Mouse (Mus musculus) limb, embryonic 12.5 days (tissue): ENCODE measurements around the gene Add3. TPM values are rescaled to one million over a fixed set of nuclear protein-coding genes. Genes with fewer than 3 reads are reported as not detected.

Experiments
- ATAC-seq: fragments of 200-750 bp; cut with Nextera tagmentation; 2 replicates; pipeline ENCODE4 v1.8.0; 2017; ENCODE audit warnings: low read depth, moderate TSS enrichment; ENCODE audit not compliant: insufficient number of reproducible peaks, insufficient read depth, low FRiP score, low TSS enrichment
- H3K27ac ChIP-seq: fragments of 300-500 bp; sonication (generic); 2 replicates; pipeline ENCODE4 v1.5.1; 2016; ENCODE audit warnings: mild to moderate bottlenecking, moderate library complexity
- H3K27me3 ChIP-seq: fragments of 300-500 bp; sonication (generic); 2 replicates; pipeline ENCODE4 v1.6.1; 2016; ENCODE audit warnings: mild to moderate bottlenecking, moderate library complexity
- H3K36me3 ChIP-seq: fragments of 300-500 bp; sonication (generic); 2 replicates; pipeline ENCODE4 v1.6.1; 2016; ENCODE audit warnings: mild to moderate bottlenecking, moderate library complexity
- H3K4me1 ChIP-seq: fragments of 300-500 bp; sonication (generic); replicated peaks from 2 replicates; pipeline ENCODE4 v1.6.1; 2016
- H3K4me2 ChIP-seq: fragments of 300-500 bp; sonication (generic); 2 replicates; pipeline ENCODE4 v1.6.1; 2016; ENCODE audit warnings: mild to moderate bottlenecking, moderate library complexity
- H3K4me3 ChIP-seq: fragments of 300-500 bp; sonication (generic); replicated peaks from 2 replicates; pipeline ENCODE4 v1.5.1; 2016; ENCODE audit warnings: mild to moderate bottlenecking
- H3K9ac ChIP-seq: fragments of 300-500 bp; sonication (generic); replicated peaks from 2 replicates; pipeline ENCODE4 v1.6.1; 2016; ENCODE audit warnings: mild to moderate bottlenecking, moderate library complexity
- H3K9me3 ChIP-seq: fragments of 300-500 bp; sonication (generic); 2 replicates; pipeline ENCODE4 v1.6.1; 2016; ENCODE audit warnings: mild to moderate bottlenecking, moderate library complexity
- WGBS: fragments of 180-500 bp; shearing (Covaris S2); methylation state at CpG from one replicate; pipeline ENCODE4 v1.1.7; 2016; 5-methylcytosine and 5-hydroxymethylcytosine counted together
- polyA plus RNA-seq: library from polyadenylated mRNA; unstranded; fragments of >200 nt; fragmentation: Nextera tagmentation; extraction: Ambion mirVana; gene quantifications from 2 replicates; pipeline ENCODE4 v1.2.1, GENCODE M21; 2016

The Add3 gene
- polyA plus RNA-seq, 1 experiment from 2014 or later: 83.8 TPM

GRCm38 (mm10) chr19:53119255-53119795 lies 20.9 kb upstream of the Add3 start:
- H3K36me3 ChIP-seq: no peaks in the 10 kb centered on the region
- ATAC-seq: no peak
- no peak overlapping the region for H3K9ac ChIP-seq
- no peak overlapping the region for H3K4me2 ChIP-seq
- H3K27me3 ChIP-seq: no peaks in the 10 kb centered on the region
- H3K4me1 ChIP-seq: no peaks in the 10 kb centered on the region
- H3K27ac ChIP-seq: no peak overlapping the region
- WGBS: 87% methylated on average over 8 of the region's 8 CpGs
- H3K9me3 ChIP-seq: peaks cover 10% of the 10 kb centered on the region; the same call in 1 of the 2 replicates
- no peak overlapping the region for H3K4me3 ChIP-seq

- WGBS: 69% methylated on average over 3 of the region's 3 CpGs
- no peak for ATAC-seq
These were observed 19.8 kb upstream of the Add3 start for GRCm38 (mm10) chr19:53120483-53120882.

GRCm38 (mm10) chr19:53122641-53123241 lies 17.5 kb upstream of the Add3 start:
- H3K27ac ChIP-seq: no peak overlapping the region

More at GRCm38 (mm10) chr19:53120483-53120882, 19.8 kb upstream of the Add3 start:
- no peaks in the 10 kb centered on the region for H3K36me3 ChIP-seq
- no peak overlapping the region for H3K4me3 ChIP-seq
- no peaks in the 10 kb centered on the region for H3K27me3 ChIP-seq
- H3K9ac ChIP-seq: no peak overlapping the region
- no peak overlapping the region for H3K4me2 ChIP-seq
- H3K4me1 ChIP-seq: no peaks in the 10 kb centered on the region
- no peak overlapping the region for H3K27ac ChIP-seq
- peaks cover 10% of the 10 kb centered on the region; the same call in 1 of the 2 replicates for H3K9me3 ChIP-seq

GRCm38 (mm10) chr19:53123301-53123700 lies 16.9 kb upstream of the Add3 start:
- H3K4me3 ChIP-seq: no peak overlapping the region
- ATAC-seq: no peak
- peaks cover 8% of the 10 kb centered on the region; the same call in 1 of the 2 replicates for H3K27me3 ChIP-seq
- 55% methylated on average over 5 of the region's 5 CpGs for WGBS
- no peak overlapping the region for H3K9ac ChIP-seq
- H3K4me2 ChIP-seq: no peak overlapping the region
- H3K9me3 ChIP-seq: no peaks in the 10 kb centered on the region
- H3K36me3 ChIP-seq: no peaks in the 10 kb centered on the region
- H3K4me1 ChIP-seq: peaks cover 14% of the 10 kb centered on the region
- no peak overlapping the region for H3K27ac ChIP-seq

More at GRCm38 (mm10) chr19:53122641-53123241, 17.5 kb upstream of the Add3 start:
- Histone ChIP-seq H3K9me3 (no peaks in the 10 kb centered on the region), H3K4me3 (no peak overlapping the region), H3K36me3 (no peaks in the 10 kb centered on the region), H3K27me3 (peaks cover 7% of the 10 kb centered on the region; the same call in 1 of the 2 replicates), H3K4me2 (no peak overlapping the region), H3K4me1 (peaks cover 8% of the 10 kb centered on the region), H3K9ac (no peak overlapping the region)
- WGBS: 75% methylated on average over 6 of the region's 6 CpGs
- ATAC-seq: no peak

GRCm38 (mm10) chr19:53125679-53126078 lies 14.6 kb upstream of the Add3 start:
- no peaks in the 10 kb centered on the region for H3K36me3 ChIP-seq
- peaks cover 17% of the 10 kb centered on the region for H3K4me1 ChIP-seq
- H3K4me2 ChIP-seq: no peak overlapping the region
- ATAC-seq: no peak
- 50% methylated on average over 2 of the region's 2 CpGs for WGBS
- no peak overlapping the region for H3K4me3 ChIP-seq
- peaks cover 15% of the 10 kb centered on the region; the same call in 1 of the 2 replicates for H3K27me3 ChIP-seq
- H3K27ac ChIP-seq: no peak overlapping the region
- H3K9ac ChIP-seq: no peak overlapping the region
- H3K9me3 ChIP-seq: no peaks in the 10 kb centered on the region

- H3K9me3 ChIP-seq: no peaks in the 10 kb centered on the region
- no peak overlapping the region for H3K4me3 ChIP-seq
- WGBS: 88% methylated on average over 4 of the region's 4 CpGs
- no peak overlapping the region for H3K27ac ChIP-seq
- H3K9ac ChIP-seq: no peak overlapping the region
- H3K4me2 ChIP-seq: no peak overlapping the region
- peaks cover 17% of the 10 kb centered on the region for H3K4me1 ChIP-seq
- no peaks in the 10 kb centered on the region for H3K36me3 ChIP-seq
- ATAC-seq: no peak
- peaks cover 15% of the 10 kb centered on the region; the same call in 1 of the 2 replicates for H3K27me3 ChIP-seq
These were observed 13.7 kb upstream of the Add3 start for GRCm38 (mm10) chr19:53126546-53126945.

- no peaks in the 10 kb centered on the region for H3K36me3 ChIP-seq
- no peak for ATAC-seq
- peaks cover 17% of the 10 kb centered on the region for H3K4me1 ChIP-seq
- no peak overlapping the region for H3K9ac ChIP-seq
- 14% methylated on average over 18 of the region's 18 CpGs for WGBS
- H3K27me3 ChIP-seq: peaks cover 15% of the 10 kb centered on the region; the same call in 1 of the 2 replicates
- H3K9me3 ChIP-seq: no peaks in the 10 kb centered on the region
- no peak overlapping the region for H3K4me3 ChIP-seq
- peak overlapping the region; percentile 35 for H3K4me2 ChIP-seq
- H3K27ac ChIP-seq: no peak overlapping the region
These were observed 12.6 kb upstream of the Add3 start for GRCm38 (mm10) chr19:53127320-53128291.

- Histone ChIP-seq H3K4me1 (peaks cover 17% of the 10 kb centered on the region), H3K9me3 (no peaks in the 10 kb centered on the region), H3K9ac (no peak overlapping the region), H3K27me3 (peaks cover 15% of the 10 kb centered on the region; the same call in 1 of the 2 replicates), H3K27ac (no peak overlapping the region), H3K4me3 (no peak overlapping the region), H3K36me3 (no peaks in the 10 kb centered on the region), H3K4me2 (no peak overlapping the region)
- 27% methylated on average over 13 of the region's 13 CpGs for WGBS
- no peak for ATAC-seq
These were observed 11.5 kb upstream of the Add3 start for GRCm38 (mm10) chr19:53128494-53129337.

- no peak overlapping the region for H3K4me3 ChIP-seq
- H3K27ac ChIP-seq: no peak overlapping the region
- H3K36me3 ChIP-seq: no peaks in the 10 kb centered on the region
- peaks cover 15% of the 10 kb centered on the region; the same call in 1 of the 2 replicates for H3K27me3 ChIP-seq
- no peak for ATAC-seq
- no peak overlapping the region for H3K4me2 ChIP-seq
- 90% methylated on average over 15 of the region's 16 CpGs for WGBS
- no peak overlapping the region for H3K9ac ChIP-seq
- no peaks in the 10 kb centered on the region for H3K9me3 ChIP-seq
- H3K4me1 ChIP-seq: peaks cover 17% of the 10 kb centered on the region
These were observed 9.7 kb upstream of the Add3 start for GRCm38 (mm10) chr19:53130399-53131175.

GRCm38 (mm10) chr19:53132471-53132870 lies 7.8 kb upstream of the Add3 start:
- 90% methylated on average over 10 of the region's 10 CpGs for WGBS
- Histone ChIP-seq H3K9ac (no peak overlapping the region), H3K4me1 (peaks cover 29% of the 10 kb centered on the region), H3K4me3 (no peak overlapping the region), H3K4me2 (no peak overlapping the region), H3K27me3 (peaks cover 11% of the 10 kb centered on the region; the same call in 1 of the 2 replicates), H3K36me3 (no peaks in the 10 kb centered on the region), H3K9me3 (no peaks in the 10 kb centered on the region), H3K27ac (no peak overlapping the region)
- ATAC-seq: no peak
